Mouse (Mus musculus) embryonic facial prominence, embryonic 12.5 days (tissue): ENCODE results near the gene Arhgdia. TPM values are rescaled to one million over a fixed set of nuclear protein-coding genes. Genes with fewer than 3 reads are reported as not detected.
A peak's percentile ranks its signal among the peaks of the same experiment; 100 is the strongest.

ENCODE experiments used
- ATAC-seq: fragments of 200-750 bp; cut with Nextera tagmentation; 2 replicates; pipeline ENCODE4 v1.8.0; 2017; ENCODE audit not compliant: insufficient number of reproducible peaks, insufficient read depth, low FRiP score, low TSS enrichment
- H3K27ac ChIP-seq: fragments of 300-500 bp; sonication (generic); 2 replicates; pipeline ENCODE4 v1.5.1; 2016; ENCODE audit warnings: mild to moderate bottlenecking
- H3K27me3 ChIP-seq: fragments of 300-500 bp; sonication (generic); 2 replicates; pipeline ENCODE4 v1.6.1; 2016; ENCODE audit warnings: mild to moderate bottlenecking, moderate library complexity
- H3K36me3 ChIP-seq: fragments of 300-500 bp; sonication (generic); 2 replicates; pipeline ENCODE4 v1.6.1; 2016; ENCODE audit warnings: mild to moderate bottlenecking
- H3K4me1 ChIP-seq: fragments of 300-500 bp; sonication (generic); 2 replicates; pipeline ENCODE4 v1.6.1; 2016
- H3K4me2 ChIP-seq: fragments of 300-500 bp; sonication (generic); replicated peaks from 2 replicates; pipeline ENCODE4 v1.6.1; 2016; ENCODE audit warnings: mild to moderate bottlenecking, moderate library complexity
- H3K4me3 ChIP-seq: fragments of 300-500 bp; sonication (generic); 2 replicates; pipeline ENCODE4 v1.5.1; 2016; ENCODE audit warnings: mild to moderate bottlenecking
- H3K9ac ChIP-seq: fragments of 300-500 bp; sonication (generic); 2 replicates; pipeline ENCODE4 v1.6.1; 2016; ENCODE audit warnings: mild to moderate bottlenecking, moderate library complexity
- H3K9me3 ChIP-seq: fragments of 300-500 bp; sonication (generic); 2 replicates; pipeline ENCODE4 v1.6.1; 2016; ENCODE audit warnings: mild to moderate bottlenecking, moderate library complexity
- WGBS: fragments of 180-500 bp; shearing (Covaris S2); methylation state at CpG from one replicate; pipeline ENCODE4 v1.1.7; 2016; 5-methylcytosine and 5-hydroxymethylcytosine counted together
- polyA plus RNA-seq: library from polyadenylated mRNA; unstranded; fragments of >200 nt; fragmentation: Nextera tagmentation; extraction: Ambion mirVana; gene quantifications from 2 replicates; pipeline ENCODE4 v1.2.1, GENCODE M21; 2016

Gene Arhgdia
- polyA plus RNA-seq, 1 experiment from 2014 or later: 561 TPM

DNA sequence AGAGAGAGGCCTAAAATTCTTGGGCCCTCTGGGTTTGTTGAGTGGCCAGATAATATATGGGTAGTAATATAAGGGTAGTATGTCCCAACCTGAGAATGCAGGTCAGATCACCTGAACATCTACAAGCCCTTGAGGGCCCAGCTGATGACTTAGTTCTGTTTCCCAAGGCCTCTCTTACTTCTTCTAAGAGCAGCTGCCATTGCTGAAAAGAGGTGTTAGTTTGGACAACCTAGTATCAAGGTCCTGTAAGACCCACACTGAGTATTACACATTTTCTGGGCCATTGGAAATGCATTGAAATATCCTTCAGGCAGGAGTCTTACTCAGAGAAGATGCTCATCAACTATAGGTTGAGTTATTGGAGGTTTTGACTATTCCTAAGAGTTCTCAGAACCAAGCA, 5.5 kb downstream of the Arhgdia start:
- Histone ChIP-seq H3K9ac (no peak overlapping the region), H3K27me3 (no peaks in the 10 kb centered on the region), H3K27ac (no peak overlapping the region), H3K4me3 (no peak overlapping the region), H3K4me1 (peaks cover 37% of the 10 kb centered on the region), H3K4me2 (no peak overlapping the region), H3K9me3 (no peaks in the 10 kb centered on the region), H3K36me3 (peaks cover 33% of the 10 kb centered on the region)
- ATAC-seq: no peak

- 66% methylated on average over 2 of the region's 2 CpGs for WGBS
- Histone ChIP-seq H3K4me3 (no peak overlapping the region), H3K4me2 (no peak overlapping the region), H3K4me1 (peaks cover 37% of the 10 kb centered on the region), H3K9ac (no peak overlapping the region), H3K36me3 (peaks cover 42% of the 10 kb centered on the region), H3K9me3 (no peaks in the 10 kb centered on the region), H3K27me3 (no peaks in the 10 kb centered on the region), H3K27ac (no peak overlapping the region)
- no peak for ATAC-seq
These were observed 6.4 kb downstream of the Arhgdia start for GRCm38 (mm10) chr11:120575046-120575445.

- H3K9me3 ChIP-seq: no peaks in the 10 kb centered on the region
- no peak for ATAC-seq
- WGBS: 54% methylated on average over 5 of the region's 5 CpGs
- no peak overlapping the region for H3K27ac ChIP-seq
- peaks cover 29% of the 10 kb centered on the region for H3K4me1 ChIP-seq
- peak overlapping the region; percentile 88; the same call in 1 of the 2 replicates for H3K9ac ChIP-seq
- H3K4me3 ChIP-seq: peak overlapping the region; percentile 99
- H3K36me3 ChIP-seq: peaks cover 42% of the 10 kb centered on the region
- peak overlapping the region; percentile 95 for H3K4me2 ChIP-seq
- H3K27me3 ChIP-seq: no peaks in the 10 kb centered on the region
These were observed 7.2 kb downstream of the Arhgdia start for GRCm38 (mm10) chr11:120574278-120574600.

- under 1% methylated on average over 23 of the region's 23 CpGs for WGBS
- Histone ChIP-seq H3K36me3 (peaks cover 39% of the 10 kb centered on the region), H3K9me3 (no peaks in the 10 kb centered on the region), H3K4me3 (peak overlapping the region; percentile 99), H3K27ac (peak overlapping the region; percentile 88), H3K27me3 (no peaks in the 10 kb centered on the region), H3K9ac (peak overlapping the region; percentile 88), H3K4me1 (peaks cover 24% of the 10 kb centered on the region), H3K4me2 (peak overlapping the region; percentile 95)
- ATAC-seq: no peak
These were observed 7.7 kb downstream of the Arhgdia start for GRCm38 (mm10) chr11:120573585-120574277.

DNA sequence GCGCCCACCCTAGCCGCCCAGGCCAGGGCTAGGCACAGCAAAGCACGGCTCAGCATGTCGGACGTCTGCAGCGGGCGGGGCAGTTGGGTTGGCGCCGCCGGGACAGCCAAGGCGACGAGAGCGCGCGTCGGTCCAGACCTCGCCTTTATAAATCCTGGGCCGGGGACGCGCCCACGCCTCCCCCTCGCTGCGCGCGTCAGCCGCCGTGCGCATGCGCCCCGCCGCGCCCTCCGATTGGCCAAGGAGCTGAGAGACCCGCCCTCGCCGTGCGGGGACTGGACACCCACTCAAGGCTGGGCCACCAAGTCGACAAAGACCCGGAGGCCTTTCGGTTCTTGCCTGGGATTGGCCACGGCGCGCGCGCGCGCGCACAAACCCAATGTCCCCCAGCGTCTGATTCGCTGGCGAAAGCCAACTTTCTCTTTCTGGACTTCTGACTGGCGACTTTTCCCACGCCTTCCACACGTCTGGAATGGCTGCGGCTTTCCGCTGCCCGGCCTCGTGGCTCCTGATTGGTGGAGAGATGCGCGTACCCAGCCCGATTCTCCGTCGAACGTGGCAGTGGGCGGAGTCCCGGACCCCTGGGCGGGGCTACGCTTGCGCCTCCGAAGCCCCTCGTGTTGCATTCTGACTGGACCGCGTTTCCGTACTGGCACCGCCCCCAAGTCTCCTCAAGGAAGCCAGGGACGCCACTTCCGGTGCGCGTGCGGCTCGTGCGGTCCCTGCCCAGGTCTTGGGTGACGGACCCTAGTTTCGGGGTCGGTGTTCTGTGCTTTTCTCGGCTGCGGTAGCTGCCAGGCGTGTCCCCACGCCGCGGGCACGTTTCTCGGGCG, 8.5 kb downstream of the Arhgdia start, which contains the start of gene P4hb:
P4hb (minus strand) TSS at position 502 of the 833 bp plus-strand sequence.
- Histone ChIP-seq H3K27ac (peak within 1 kb of the TSS; percentile 88), H3K4me1 (peaks cover 23% of the 10 kb centered on the region), H3K4me3 (peak within 1 kb of the TSS; percentile 99), H3K9ac (peak within 1 kb of the TSS; percentile 99), H3K36me3 (peaks cover 39% of the 10 kb centered on the region), H3K27me3 (no peaks in the 10 kb centered on the region), H3K4me2 (peak within 1 kb of the TSS; percentile 95), H3K9me3 (no peaks in the 10 kb centered on the region)
- under 1% methylated on average over 88 of the region's 94 CpGs for WGBS
- ATAC-seq: peak; percentile 97

GRCm38 (mm10) chr11:120572417-120572751, 9.0 kb downstream of the Arhgdia start:
- Histone ChIP-seq H3K27me3 (no peaks in the 10 kb centered on the region), H3K4me2 (peak overlapping the region; percentile 95), H3K27ac (peak overlapping the region; percentile 88), H3K4me1 (peaks cover 23% of the 10 kb centered on the region), H3K9ac (peak overlapping the region; percentile 99), H3K4me3 (peak overlapping the region; percentile 99), H3K9me3 (no peaks in the 10 kb centered on the region), H3K36me3 (peaks cover 39% of the 10 kb centered on the region)
- WGBS: 0% methylated on average over 21 of the region's 24 CpGs
- peak; percentile 12 for ATAC-seq

DNA sequence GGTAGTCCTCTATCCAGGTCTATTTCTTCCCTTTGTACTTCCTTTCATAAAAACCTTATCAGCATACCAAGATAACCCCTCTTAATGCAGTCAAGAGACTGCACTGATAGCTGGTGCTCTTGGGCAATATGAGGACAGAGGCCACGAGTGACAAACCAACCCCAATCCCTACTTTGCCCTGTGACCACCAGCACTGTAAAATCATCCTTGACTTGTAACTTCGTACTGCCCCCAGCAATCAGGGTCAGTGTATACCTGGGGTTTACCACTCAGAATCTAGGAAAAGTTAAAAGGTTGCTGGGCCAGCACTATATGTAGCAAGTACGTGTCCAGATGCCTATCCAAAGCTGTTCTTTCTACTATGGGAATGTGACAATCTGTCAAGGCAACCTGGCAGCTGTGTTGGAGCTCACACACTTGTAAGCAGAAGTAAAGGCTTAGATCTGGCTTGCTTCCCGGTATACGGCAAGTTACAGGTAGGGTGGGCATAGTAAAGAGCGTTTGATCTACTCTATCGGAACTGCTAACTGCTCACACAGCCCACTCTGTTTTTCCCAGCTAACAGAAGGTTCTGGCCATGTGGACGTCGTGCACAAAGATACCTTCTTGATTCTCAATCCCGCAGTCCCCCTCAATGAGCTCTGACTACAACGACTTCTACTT, 9.5 kb downstream of the Arhgdia start:
- peak overlapping the region; percentile 88 for H3K27ac ChIP-seq
- H3K36me3 ChIP-seq: peaks cover 42% of the 10 kb centered on the region
- H3K4me2 ChIP-seq: peak overlapping the region; percentile 95
- 10% methylated on average over 11 of the region's 11 CpGs for WGBS
- H3K9ac ChIP-seq: peak overlapping the region; percentile 99
- H3K9me3 ChIP-seq: no peaks in the 10 kb centered on the region
- ATAC-seq: no peak
- H3K27me3 ChIP-seq: no peaks in the 10 kb centered on the region
- peaks cover 23% of the 10 kb centered on the region for H3K4me1 ChIP-seq
- H3K4me3 ChIP-seq: peak overlapping the region; percentile 99

- H3K36me3 ChIP-seq: peaks cover 49% of the 10 kb centered on the region
- peaks cover 23% of the 10 kb centered on the region for H3K4me1 ChIP-seq
- H3K9me3 ChIP-seq: no peaks in the 10 kb centered on the region
- H3K27me3 ChIP-seq: no peaks in the 10 kb centered on the region
- 79% methylated on average over 3 of the region's 3 CpGs for WGBS
- H3K9ac ChIP-seq: peak overlapping the region; percentile 99
- peak overlapping the region; percentile 99 for H3K4me3 ChIP-seq
- no peak overlapping the region for H3K27ac ChIP-seq
- H3K4me2 ChIP-seq: peak overlapping the region; percentile 95
- no peak for ATAC-seq
These were observed 10.3 kb downstream of the Arhgdia start for GRCm38 (mm10) chr11:120571122-120571521.

DNA sequence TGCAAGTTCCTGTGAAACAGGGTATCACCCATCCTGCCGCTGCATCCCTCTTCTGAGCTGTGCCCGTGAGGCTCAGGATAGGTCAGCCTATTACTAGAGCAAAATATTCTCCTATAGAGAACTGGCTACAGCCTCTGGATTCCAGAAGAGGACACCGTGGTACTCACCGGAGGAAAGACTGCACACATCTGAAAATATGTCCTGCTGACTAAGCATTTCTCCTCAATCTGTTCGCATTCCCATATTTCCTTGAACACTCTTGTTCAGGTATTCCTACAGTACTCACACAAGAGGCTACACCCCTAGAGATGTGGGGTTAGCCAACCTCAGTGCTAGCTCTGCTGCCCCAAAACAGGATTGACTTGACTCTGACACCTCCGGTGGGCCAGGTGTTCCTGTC, 13.1 kb downstream of the Arhgdia start:
- H3K9ac ChIP-seq: no peak overlapping the region
- no peaks in the 10 kb centered on the region for H3K27me3 ChIP-seq
- H3K27ac ChIP-seq: no peak overlapping the region
- H3K4me2 ChIP-seq: no peak overlapping the region
- 93% methylated on average over 6 of the region's 6 CpGs for WGBS
- H3K9me3 ChIP-seq: no peaks in the 10 kb centered on the region
- H3K4me3 ChIP-seq: no peak overlapping the region
- H3K4me1 ChIP-seq: peaks cover 16% of the 10 kb centered on the region
- ATAC-seq: no peak
- peaks cover 76% of the 10 kb centered on the region for H3K36me3 ChIP-seq

DNA sequence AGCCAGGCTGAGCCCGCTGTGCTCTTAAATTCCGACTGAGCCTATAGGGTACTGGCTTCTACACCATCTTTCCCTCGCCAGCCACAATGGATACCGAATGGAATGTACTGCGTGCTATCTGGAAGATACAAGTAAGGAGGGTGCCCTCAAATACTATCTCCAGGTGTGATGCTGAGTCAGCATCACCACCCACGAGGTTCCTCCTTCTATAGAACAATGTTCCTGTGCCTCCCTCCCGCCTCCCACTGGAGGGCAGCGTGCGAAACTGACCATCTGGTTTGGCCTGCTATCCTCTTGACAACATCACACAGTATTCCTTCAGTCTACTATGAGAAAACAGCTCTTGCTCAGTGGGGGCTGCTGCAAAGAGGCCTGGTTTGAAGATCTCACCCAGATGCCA, 16.3 kb downstream of the Arhgdia start:
- Histone ChIP-seq H3K4me1 (no peaks in the 10 kb centered on the region), H3K4me2 (no peak overlapping the region), H3K27me3 (no peaks in the 10 kb centered on the region), H3K9me3 (no peaks in the 10 kb centered on the region), H3K36me3 (peaks cover 93% of the 10 kb centered on the region), H3K27ac (no peak overlapping the region), H3K4me3 (no peak overlapping the region), H3K9ac (no peak overlapping the region)
- no peak for ATAC-seq
- WGBS: 90% methylated on average over 9 of the region's 9 CpGs

- Histone ChIP-seq H3K36me3 (peaks cover 91% of the 10 kb centered on the region), H3K9me3 (no peaks in the 10 kb centered on the region), H3K4me2 (no peak overlapping the region), H3K27me3 (no peaks in the 10 kb centered on the region), H3K27ac (no peak overlapping the region), H3K4me3 (no peak overlapping the region), H3K9ac (no peak overlapping the region), H3K4me1 (no peaks in the 10 kb centered on the region)
- WGBS: 94% methylated on average over 13 of the region's 13 CpGs
- ATAC-seq: no peak
These were observed 18.5 kb downstream of the Arhgdia start for GRCm38 (mm10) chr11:120562949-120563348.
